Mouse (Mus musculus) urinary bladder, postnatal 14 days (tissue): ENCODE results near the gene Setd5.

Source experiments
- DNase-seq: peaks from one replicate; pipeline ENCODE4 v3.0.0; 2021; ENCODE audit warnings: low spot score

The Setd5 gene

DNA sequence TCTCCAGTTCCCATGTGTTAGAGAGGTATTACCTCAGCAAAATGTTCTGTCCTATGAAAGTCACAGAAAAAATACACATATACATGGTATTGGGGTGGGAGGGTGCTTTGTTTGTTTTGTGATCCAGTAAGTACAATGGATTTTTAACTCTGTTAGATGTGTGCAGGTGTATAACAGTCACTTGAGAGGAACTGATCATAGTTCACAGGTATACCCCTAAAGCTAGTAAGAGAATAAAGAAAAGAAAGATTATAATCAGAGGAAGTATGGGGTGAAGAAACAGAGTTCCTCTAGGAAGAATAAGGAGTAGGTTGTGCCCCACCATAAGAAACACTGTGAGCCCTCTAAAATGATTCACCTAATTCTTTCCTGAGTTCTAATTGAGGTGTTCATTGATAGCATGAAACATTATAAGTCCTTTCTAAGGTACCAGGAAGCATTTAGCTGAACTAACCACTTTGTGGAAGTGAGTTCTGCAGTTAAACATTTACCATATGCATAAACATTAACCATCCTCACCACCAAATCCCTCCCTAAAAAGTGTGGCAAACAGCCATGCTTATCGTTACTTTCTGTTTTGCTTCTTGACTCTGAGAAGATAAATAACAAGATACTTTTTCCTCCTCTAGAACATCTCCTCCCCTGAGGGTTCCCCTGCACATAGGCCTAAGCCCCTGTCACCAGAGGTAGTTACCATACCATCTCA is 64.4 kb downstream of the Setd5 start:
- no peak for DNase-seq

DNA sequence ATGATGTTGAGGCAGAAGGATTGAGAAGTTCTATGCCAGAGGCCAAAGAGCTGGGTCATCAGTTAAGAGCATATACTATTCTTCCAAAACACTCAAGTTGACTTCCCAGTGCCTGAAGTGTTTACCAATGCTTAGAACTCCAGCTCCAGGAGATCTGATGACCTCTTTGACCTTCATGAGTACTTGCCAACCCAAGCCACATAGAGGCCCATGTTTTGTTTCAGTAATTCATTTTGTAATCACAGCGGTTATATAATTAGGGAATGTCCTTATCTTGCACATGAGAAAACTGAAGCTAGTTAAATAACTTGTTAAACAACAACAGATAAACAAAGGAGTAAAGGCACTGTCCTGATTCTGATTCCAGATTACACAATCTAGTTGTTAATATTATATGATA is 67.6 kb downstream of the Setd5 start:
- DNase-seq = no peak

DNA sequence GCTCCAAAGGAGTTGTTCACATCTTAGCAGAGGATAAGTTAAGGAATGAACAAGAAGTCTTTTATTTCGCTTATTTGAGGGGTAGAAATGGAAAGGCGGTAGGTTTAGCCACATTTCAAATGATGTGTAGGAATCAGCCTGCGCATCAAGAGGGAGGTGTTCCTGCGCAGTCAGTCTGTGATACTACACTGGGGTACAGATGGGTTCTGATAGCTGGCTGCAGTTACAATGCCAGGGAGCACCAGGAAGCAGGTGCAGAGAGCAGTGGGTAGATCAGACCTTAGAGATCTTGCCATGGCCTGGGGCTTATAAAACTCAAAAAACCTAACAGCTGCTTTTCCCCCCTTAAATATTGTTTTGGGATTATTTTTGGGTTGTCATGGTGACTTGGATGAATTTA is 68.1 kb downstream of the Setd5 start:
- DNase-seq = no peak

DNA sequence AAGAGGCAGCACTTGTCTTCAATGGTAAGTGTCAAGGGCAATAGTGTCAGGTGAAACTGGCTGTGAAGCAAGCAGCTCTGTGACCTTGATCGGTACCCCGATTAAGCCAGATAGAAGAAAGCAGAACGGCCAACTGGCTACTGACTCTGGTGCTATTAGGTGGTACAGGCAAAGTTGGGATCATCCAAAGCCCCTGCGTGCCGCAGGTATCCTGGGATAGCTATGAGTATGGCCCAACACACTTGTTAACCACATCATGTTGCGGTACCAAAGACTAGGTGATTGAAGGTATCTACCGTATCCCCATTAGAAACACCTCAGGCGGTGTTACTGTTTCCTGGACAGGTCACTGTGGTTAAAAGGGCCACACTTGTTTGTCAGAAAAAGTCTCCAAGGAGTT is 76.9 kb downstream of the Setd5 start:
- DNase-seq = no peak

DNA sequence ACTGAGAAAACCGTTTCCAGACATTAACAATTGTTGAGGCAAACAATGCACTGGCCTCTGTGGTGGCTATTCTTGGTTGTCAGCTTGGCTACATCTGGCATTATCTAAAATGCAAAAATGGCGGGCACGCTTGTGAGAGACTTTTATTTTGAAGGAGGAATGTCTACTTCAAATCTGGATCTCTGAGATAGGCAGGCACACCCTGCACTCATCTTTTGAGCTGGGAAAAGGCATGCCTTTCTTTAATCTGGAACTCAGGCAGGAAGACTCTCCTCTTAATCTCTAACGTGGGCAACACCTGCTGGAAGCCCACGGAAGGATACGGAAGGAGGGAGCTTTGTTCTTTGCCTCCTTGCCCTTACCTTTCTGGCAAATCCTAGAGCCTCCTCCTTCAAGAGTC is 77.7 kb downstream of the Setd5 start:
- no peak for DNase-seq

DNA sequence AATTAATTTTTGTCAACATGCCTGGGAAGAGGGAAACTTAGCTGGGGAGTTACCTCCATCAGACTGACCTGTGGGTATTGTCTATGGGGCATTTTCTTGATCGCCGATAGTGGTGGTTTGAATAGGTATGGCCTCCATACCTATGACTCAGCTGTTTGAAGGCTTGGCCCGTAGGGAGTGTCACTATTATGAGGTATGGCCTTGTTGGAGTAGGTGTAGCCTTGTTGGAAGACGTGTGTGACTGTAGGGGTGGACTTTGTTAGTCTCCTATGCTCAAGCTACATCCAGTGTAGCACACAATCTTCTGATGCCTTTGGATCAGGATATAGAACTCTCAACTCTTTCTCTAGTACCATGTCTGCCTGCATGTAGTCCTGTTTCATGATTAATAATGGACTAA is 78.9 kb downstream of the Setd5 start:
- no peak for DNase-seq

DNA sequence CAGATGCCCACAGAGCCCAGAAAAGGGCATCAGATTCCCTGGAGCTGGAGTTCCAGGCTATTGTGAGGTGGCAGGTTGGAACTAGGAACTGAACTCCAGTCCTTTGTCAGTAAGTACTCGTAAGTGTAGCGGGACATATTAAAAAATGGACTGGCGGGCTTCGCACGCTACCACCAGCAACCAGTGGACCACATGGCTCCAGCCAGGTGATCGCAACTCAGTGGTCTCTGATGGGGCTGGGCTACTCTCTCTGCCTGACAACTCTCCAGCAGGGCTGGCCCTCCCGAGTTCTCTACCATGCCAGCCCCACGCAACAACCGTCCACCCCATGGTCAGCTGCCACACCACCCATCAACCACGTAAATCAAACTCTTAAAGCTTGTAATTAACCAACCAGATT is 82.9 kb downstream of the Setd5 start:
- no peak for DNase-seq

DNA sequence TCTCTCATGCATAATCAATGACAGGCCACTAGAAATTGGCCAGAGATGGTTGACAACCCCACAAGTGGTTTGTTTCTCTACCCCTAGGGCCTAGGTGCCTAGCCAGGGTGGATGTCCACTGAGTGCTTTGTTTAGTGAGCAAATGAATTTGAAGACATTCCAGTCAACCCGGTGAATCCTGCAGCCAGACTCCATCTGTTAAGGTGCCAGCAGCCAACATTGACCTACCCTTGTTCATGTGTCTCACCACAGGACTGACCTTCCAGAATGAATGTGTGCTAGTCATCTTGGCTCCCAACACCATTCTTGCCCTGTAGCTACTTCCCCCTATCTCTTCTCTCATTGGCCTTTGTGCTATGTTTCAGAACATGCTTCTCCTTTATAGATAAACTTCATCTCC is 84.8 kb downstream of the Setd5 start:
- DNase-seq = no peak

DNA sequence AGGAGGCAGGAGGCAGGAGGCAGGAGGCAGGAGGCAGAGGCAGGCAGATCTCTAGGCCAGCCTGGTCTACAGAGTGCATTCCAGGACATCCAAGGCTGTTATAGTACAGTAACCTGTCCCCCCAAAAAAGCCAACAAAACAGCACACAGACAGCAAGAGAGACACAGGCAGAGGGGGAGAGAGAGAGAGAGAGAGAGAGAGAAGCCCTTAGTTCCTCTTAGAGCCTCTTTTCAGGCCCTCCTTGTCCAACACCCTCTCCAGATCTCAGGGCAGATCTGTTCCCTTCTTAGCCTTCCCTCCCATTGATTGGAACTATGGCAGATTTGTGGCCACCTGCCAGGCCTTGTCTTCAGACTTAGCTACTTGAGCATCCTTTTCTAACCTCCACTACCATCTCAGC is 86.3 kb downstream of the Setd5 start:
- DNase-seq = no peak

DNA sequence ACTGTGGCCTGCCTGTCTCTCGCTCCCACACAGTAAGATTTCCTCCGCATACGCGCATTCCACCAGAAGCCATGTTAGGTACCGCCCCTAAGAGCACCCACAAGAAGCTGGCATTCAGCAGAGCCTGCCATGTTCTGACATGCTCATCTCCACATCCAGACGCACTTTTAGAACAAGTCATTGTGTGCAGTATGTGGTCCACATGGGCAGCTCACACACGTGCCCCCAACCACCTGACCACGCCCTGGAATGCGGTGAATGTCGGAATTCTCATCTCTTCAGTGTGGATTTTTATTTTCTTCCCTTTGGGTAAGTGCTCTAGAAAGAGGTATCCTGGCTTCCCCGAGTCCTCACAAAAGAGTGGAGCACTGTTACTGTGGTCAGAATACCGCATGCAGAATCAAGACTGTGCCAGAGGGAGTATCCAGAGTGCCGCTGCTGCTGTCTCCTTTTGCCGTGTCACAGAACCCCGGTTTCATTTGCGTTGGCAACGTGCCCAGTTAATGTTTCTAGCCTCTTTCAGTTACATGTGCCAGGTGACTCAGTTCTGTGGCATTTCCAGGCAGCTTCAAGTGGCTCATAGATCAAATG is 89.6 kb downstream of the Setd5 start:
- DNase-seq = peak; percentile 91

DNA sequence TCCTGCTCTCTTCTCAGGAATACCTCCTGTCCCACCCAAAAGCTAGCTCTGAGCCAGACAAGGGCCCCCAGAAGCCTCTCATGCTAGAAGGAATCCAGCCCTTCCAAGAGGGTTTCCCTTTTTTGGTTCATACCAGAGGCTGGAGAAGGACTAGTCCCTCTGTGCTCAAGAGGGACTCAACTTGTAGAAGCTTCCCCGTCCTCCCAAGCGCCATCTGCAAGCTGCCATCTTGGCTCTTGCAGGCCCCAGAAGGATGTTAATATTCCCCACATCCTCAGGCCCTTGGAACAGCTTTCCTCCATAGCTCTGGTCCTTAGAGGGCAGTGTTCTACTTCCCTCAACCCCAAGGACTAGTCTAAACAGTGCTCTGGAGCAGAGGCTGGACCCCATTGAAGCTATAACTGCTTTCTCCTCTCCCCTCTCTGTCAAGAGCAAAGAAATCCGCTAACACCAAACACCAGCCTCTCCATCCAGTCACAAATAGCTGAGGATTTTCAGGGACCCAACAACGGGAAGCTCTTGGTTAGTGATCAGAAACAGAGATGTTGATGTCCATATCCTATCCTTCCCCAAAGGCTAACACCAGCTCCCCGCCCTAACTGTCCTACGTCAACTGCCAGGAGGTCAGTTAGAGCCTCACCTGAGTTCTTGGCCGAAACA is 91.3 kb downstream of the Setd5 start:
- DNase-seq = no peak

DNA sequence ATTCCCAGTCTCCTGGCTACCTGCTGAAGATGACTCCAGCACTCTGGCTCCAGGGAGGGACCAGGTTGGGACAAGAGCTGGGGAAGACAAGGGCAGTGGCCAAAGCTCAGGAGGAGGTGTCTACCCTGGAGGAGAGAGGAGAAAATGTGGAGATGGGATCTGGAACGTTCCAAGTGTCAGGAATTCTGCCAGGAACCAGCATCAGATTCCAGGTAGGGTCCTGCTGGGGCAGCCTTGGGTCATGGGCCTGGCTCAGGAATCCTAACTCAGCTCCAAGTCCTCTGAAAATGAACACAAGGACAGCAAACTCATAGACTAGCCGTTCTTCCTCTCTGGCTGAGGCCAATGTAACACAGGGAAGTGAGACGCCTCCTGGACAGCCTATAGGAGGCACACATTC is 92.7 kb downstream of the Setd5 start:
- no peak for DNase-seq

DNA sequence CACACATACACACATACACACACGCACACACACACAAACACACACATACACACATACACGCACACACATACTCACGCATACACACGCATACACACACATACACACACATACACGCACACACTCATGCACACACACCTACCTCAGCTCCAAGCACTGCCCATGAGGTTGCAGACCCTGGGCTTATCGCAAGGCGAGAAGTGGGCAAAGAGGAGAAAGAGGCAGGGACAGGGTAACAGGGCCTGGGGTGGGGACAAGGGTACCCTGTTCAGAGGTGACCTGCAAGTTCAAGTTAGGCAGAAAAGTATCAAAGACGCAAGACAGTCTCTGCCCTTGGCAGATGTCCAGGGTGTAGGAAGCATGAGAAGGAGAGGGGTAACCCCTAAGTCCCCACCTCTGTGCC is 93.5 kb downstream of the Setd5 start:
- DNase-seq = no peak

DNA sequence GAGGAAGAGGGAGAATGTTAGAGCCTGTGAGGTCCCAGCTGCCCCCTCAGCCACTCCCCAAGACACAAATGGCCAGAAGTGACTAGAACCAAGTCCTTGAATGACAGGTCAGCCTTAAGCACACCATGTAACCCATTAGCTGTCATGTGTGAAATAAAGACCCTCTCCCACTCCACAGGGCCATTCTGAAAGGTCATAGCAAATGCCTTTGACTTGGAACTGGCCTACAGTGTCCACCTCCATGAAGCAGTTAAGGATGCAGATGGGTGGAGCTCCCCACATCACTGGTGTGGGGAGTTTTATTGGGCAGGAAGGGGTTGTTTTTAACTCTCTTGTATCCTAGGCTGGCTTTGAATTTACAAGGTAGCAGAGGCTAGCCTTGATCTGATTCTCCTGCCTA is 94.8 kb downstream of the Setd5 start:
- DNase-seq = no peak

DNA sequence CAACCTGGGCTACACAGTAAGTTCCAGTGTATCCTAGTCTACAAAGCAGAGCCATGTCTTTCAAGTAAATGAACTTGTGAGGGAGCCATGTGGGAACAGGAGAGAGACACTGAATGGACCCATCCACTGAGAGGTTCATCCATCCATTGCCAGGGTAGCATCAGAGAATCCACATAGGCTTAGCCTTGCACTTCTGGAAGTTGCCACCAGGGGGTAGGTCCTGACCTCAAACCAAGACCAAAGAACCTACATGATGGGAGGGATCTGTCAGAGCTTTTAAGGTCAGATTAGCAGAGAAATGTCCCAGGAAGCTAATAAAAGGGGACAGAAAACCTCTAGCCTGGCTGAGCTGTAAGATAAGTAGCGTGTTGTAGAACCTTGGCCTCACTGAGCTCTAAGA is 95.4 kb downstream of the Setd5 start:
- peak; percentile 54 for DNase-seq

DNA sequence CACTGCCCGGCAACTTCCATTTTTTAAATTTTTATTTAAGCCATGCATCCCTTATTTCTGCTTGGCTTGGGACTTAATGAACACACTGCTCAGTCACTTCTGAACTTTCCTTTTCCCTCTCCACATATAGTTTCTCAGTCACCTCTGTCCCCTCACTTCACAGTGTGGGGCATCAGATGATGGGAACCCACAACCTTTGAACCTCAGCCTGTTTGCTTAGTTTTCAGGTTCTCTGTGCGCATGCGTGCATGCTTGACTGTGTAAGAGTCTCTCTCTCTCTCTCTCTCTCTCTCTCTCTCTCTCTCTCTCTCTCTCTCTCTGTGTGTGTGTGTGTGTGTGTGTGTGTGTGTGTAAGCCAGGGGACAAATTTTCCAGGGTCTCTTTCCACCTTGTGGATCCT is 98.3 kb downstream of the Setd5 start:
- no peak for DNase-seq

DNA sequence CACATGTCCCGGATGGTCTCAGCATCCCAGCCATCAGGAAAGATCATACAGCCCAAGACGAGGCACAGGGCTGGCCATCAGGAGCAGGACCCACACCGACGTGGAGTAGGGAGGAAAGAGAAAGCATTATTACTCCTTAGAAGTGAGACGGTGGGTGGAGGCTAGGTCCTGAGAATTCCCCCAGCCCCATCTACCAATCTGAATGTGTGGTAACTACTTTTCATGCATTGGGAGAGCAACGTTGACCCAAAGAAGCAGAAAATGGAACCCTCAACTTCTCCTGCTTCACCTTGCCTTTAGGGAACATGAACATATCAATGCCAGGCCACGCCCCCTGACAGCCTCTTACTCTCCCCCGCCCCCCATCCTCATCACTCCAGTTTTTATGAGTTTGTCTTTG is 99.4 kb downstream of the Setd5 start:
- no peak for DNase-seq

DNA sequence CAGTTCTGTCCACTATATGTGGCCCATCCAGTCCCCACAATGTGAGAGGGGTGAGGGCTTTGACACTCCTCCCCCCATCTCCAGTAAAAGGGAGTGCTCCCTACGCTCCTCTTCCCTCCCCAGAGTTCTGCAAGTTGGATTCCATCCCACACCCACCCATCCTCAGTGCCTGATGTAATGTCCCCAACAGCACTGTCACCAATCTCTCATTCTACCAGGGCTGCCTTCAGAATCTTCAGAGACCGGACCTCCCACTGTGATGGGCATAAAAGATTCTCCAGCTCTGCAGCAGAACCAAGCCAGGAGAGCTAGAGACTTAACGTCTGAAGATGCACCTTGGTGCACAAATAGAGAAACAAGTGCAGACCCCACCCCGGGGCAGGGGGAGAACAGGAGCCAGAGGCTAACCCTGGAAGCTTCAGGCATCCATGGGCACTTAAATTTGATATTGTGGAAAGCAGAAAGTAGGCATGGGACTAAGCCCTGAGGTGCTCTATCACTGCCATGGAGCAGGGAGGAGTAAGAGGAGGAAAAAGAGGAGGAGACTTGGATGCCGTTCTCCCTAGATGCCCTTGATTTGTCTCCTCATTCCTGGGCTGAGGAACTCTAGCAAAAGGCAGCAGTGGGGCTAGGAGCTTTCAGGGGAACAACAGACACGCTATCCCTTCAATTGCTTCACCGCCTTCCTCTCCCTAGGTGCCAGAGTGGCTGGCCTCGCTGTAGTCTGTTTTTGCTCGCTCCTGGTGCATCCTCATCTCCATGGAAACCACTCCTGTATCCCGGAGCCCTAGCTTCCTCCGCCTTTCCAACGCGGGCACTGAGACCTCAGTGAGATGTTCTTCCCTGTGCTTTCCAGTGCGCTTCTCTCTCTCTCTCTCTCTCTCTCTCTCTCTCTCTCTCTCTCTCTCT is 101.4 kb downstream of the Setd5 start:
- no peak for DNase-seq

DNA sequence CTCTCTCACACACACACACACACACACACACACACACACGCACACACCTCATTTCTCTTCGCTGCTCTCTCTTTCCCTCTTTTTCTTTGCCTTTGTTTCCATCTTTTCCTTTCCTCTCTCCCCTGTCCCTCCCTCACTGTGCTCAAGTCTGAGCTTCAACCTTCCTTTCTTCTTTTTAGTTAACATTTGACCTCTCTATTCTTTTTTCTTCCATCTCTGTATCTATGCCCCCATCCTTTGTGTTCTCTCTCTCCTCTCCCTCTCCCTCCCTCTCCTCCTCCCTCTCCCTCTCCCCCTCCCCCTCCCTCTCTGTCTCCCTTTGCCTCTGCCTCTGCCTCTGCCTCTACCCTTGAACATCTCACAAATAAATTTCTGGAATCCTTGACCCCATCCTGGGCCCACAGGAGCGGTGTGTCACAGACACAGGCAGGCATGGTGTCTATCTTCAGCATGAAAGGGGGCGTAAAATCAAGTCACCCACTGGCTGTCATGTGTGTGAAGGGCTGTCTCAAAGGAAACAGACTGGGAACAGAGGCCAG is 102.1 kb downstream of the Setd5 start:
- no peak for DNase-seq

DNA sequence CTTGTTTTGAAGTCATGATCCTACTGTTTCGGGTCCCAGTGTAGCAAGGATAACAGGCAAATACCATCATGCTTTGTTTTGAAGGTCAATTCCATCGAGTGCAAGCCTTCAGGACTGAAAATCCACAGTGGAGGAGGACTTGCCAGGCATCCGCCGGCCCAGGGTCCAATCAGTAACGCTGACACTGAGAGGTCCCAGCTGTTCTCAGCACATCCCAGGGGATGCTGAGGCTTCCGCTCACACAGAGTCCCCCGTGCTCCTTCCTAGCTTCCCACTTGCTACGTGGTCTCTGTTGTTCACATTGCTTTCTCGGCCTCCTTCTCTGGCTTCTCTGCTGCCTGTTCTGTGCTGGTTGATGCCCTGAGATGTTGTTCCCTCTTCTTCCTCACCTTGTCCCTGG is 107.0 kb downstream of the Setd5 start:
- DNase-seq = no peak

DNA sequence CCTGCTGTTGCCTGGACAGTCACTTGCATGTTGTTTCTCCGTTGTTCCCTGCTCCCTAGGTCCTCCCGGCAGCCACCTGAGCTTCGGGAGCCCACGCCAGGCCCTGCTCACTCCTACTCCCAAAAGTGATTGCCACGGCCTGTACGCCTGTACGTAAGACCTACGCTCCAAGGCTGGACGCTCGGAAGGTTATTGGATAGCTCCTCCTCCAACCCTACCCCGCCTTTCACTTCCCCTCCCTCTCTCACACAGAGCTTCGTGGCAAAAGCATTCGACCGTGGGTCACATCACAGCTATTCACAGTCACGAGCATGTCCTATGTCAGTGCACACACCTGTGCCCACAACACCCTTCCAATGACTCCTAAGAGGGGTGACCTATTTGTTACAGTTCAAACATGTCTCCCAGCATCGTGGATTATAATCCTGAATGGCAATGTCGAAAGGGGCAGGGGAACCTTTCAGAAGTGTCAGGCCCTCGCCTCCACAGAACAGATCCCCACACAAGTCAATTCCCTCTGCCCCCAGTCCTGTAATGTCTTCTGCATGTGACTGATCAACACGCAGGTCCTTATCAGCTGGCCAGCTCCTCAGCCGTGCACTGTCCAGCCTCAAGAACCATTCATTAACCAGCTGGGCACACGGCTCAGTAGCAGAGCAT is 107.8 kb downstream of the Setd5 start:
- DNase-seq = no peak
